Mouse (Mus musculus) stomach, embryonic 15.5 days (tissue): ENCODE data around the gene Poldip3. TPM values are rescaled to one million over a fixed set of nuclear protein-coding genes. Genes with fewer than 3 reads are reported as not detected.

ENCODE experiments used
- ATAC-seq: fragments of 200-750 bp; cut with Nextera tagmentation; 2 replicates; pipeline ENCODE4 v1.8.0; 2017; ENCODE audit warnings: low read depth, moderate number of reproducible peaks, moderate TSS enrichment; ENCODE audit not compliant: insufficient read depth, low FRiP score
- H3K27ac ChIP-seq: fragments of 300-500 bp; sonication (generic); 2 replicates; pipeline ENCODE4 v1.5.1; 2015; ENCODE audit warnings: mild to moderate bottlenecking, inconsistent platforms
- H3K27me3 ChIP-seq: fragments of 300-500 bp; sonication (generic); replicated peaks from 2 replicates; pipeline ENCODE4 v1.6.1; 2015; ENCODE audit warnings: inconsistent platforms
- H3K36me3 ChIP-seq: fragments of 300-500 bp; sonication (generic); 2 replicates; pipeline ENCODE4 v1.6.1; 2015; ENCODE audit warnings: inconsistent platforms
- H3K4me1 ChIP-seq: fragments of 300-500 bp; sonication (generic); 2 replicates; pipeline ENCODE4 v1.6.1; 2015; ENCODE audit warnings: inconsistent platforms
- H3K4me2 ChIP-seq: fragments of 300-500 bp; sonication (generic); 2 replicates; pipeline ENCODE4 v1.6.1; 2015; ENCODE audit warnings: mild to moderate bottlenecking, inconsistent platforms
- H3K4me3 ChIP-seq: fragments of 300-500 bp; sonication (generic); replicated peaks from 2 replicates; pipeline ENCODE4 v1.5.1; 2015; ENCODE audit warnings: inconsistent platforms
- H3K9ac ChIP-seq: fragments of 300-500 bp; sonication (generic); 2 replicates; pipeline ENCODE4 v1.6.1; 2015; ENCODE audit warnings: inconsistent platforms
- H3K9me3 ChIP-seq: fragments of 300-500 bp; sonication (generic); 2 replicates; pipeline ENCODE4 v1.6.1; 2016; ENCODE audit warnings: inconsistent platforms
- WGBS: fragments of 180-500 bp; shearing (Covaris S2); methylation state at CpG from one replicate; pipeline ENCODE4 v1.1.7; 2015; 5-methylcytosine and 5-hydroxymethylcytosine counted together
- polyA plus RNA-seq: library from polyadenylated mRNA; unstranded; fragments of >200 nt; fragmentation: Nextera tagmentation; extraction: Ambion mirVana; gene quantifications from 2 replicates; pipeline ENCODE4 v1.2.1, GENCODE M21; 2015

The Poldip3 gene
- polyA plus RNA-seq, 1 experiment from 2014 or later: 112 TPM

- peaks cover 7% of the 10 kb centered on the region; the same call in 1 of the 2 replicates for H3K4me1 ChIP-seq
- no peak overlapping the region for H3K4me2 ChIP-seq
- H3K36me3 ChIP-seq: peaks cover 39% of the 10 kb centered on the region
- H3K27ac ChIP-seq: no peak overlapping the region
- H3K9ac ChIP-seq: no peak overlapping the region
- H3K27me3 ChIP-seq: no peaks in the 10 kb centered on the region
- H3K4me3 ChIP-seq: no peak overlapping the region
- no peaks in the 10 kb centered on the region for H3K9me3 ChIP-seq
- WGBS: 63% methylated on average over 7 of the region's 7 CpGs
- no peak for ATAC-seq
Measured at GRCm38 (mm10) chr15:83118360-83118759, 30.8 kb downstream of the Poldip3 start.

- Histone ChIP-seq H3K36me3 (peaks cover 38% of the 10 kb centered on the region), H3K4me2 (no peak overlapping the region), H3K9me3 (no peaks in the 10 kb centered on the region), H3K4me1 (peaks cover 5% of the 10 kb centered on the region), H3K4me3 (no peak overlapping the region), H3K9ac (no peak overlapping the region), H3K27ac (no peak overlapping the region), H3K27me3 (no peaks in the 10 kb centered on the region)
- no peak; the same call in 1 of the 2 replicates for ATAC-seq
- WGBS: 78% methylated on average over 6 of the region's 6 CpGs
Measured at GRCm38 (mm10) chr15:83115071-83115470, 34.1 kb downstream of the Poldip3 start.

- 72% methylated on average over 9 of the region's 9 CpGs for WGBS
- no peak overlapping the region for H3K4me3 ChIP-seq
- peaks cover 37% of the 10 kb centered on the region for H3K36me3 ChIP-seq
- no peak overlapping the region for H3K4me2 ChIP-seq
- ATAC-seq: no peak
- no peaks in the 10 kb centered on the region for H3K27me3 ChIP-seq
- no peak overlapping the region for H3K27ac ChIP-seq
- H3K9ac ChIP-seq: no peak overlapping the region
- no peaks in the 10 kb centered on the region for H3K9me3 ChIP-seq
- H3K4me1 ChIP-seq: peaks cover 5% of the 10 kb centered on the region
Measured at GRCm38 (mm10) chr15:83114106-83114505, 35.1 kb downstream of the Poldip3 start.

- peak; percentile 19; the same call in 1 of the 2 replicates for ATAC-seq
- H3K27ac ChIP-seq: no peak overlapping the region
- WGBS: 9% methylated on average over 11 of the region's 11 CpGs
- peaks cover 26% of the 10 kb centered on the region for H3K36me3 ChIP-seq
- no peak overlapping the region for H3K4me2 ChIP-seq
- no peaks in the 10 kb centered on the region for H3K27me3 ChIP-seq
- no peaks in the 10 kb centered on the region for H3K9me3 ChIP-seq
- H3K4me3 ChIP-seq: no peak overlapping the region
- H3K4me1 ChIP-seq: peaks cover 5% of the 10 kb centered on the region
- no peak overlapping the region for H3K9ac ChIP-seq
Measured at GRCm38 (mm10) chr15:83112898-83113297, 36.3 kb downstream of the Poldip3 start.

- Histone ChIP-seq H3K4me2 (no peak overlapping the region), H3K27ac (no peak overlapping the region), H3K9ac (no peak overlapping the region), H3K27me3 (no peaks in the 10 kb centered on the region), H3K4me1 (peaks cover 5% of the 10 kb centered on the region), H3K9me3 (no peaks in the 10 kb centered on the region), H3K36me3 (peaks cover 16% of the 10 kb centered on the region; the same call in 1 of the 2 replicates), H3K4me3 (no peak overlapping the region)
- WGBS: 78% methylated on average over 7 of the region's 7 CpGs
- no peak for ATAC-seq
Measured at GRCm38 (mm10) chr15:83111874-83112273, 37.3 kb downstream of the Poldip3 start.

GRCm38 (mm10) chr15:83111290-83111689, 37.9 kb downstream of the Poldip3 start:
- Histone ChIP-seq H3K4me1 (peaks cover 5% of the 10 kb centered on the region), H3K9ac (no peak overlapping the region), H3K4me3 (no peak overlapping the region), H3K9me3 (no peaks in the 10 kb centered on the region), H3K36me3 (peaks cover 10% of the 10 kb centered on the region; the same call in 1 of the 2 replicates), H3K27me3 (no peaks in the 10 kb centered on the region), H3K4me2 (no peak overlapping the region), H3K27ac (no peak overlapping the region)
- WGBS: 54% methylated on average over 6 of the region's 6 CpGs
- no peak for ATAC-seq

GRCm38 (mm10) chr15:83107814-83108213, 41.4 kb downstream of the Poldip3 start:
- 0 out of 2 replicates have a peak, but pooled peaks cover 4% of the 10 kb centered on the region for H3K36me3 ChIP-seq
- peaks cover 2% of the 10 kb centered on the region for H3K4me1 ChIP-seq
- WGBS: 78% methylated on average over 6 of the region's 6 CpGs
- no peaks in the 10 kb centered on the region for H3K9me3 ChIP-seq
- ATAC-seq: no peak
- H3K4me2 ChIP-seq: no peak overlapping the region
- H3K27ac ChIP-seq: no peak overlapping the region
- no peaks in the 10 kb centered on the region for H3K27me3 ChIP-seq
- H3K9ac ChIP-seq: no peak overlapping the region
- H3K4me3 ChIP-seq: no peak overlapping the region

GRCm38 (mm10) chr15:83106426-83106825, 42.8 kb downstream of the Poldip3 start:
- Histone ChIP-seq H3K4me3 (no peak overlapping the region), H3K27ac (no peak overlapping the region), H3K27me3 (no peaks in the 10 kb centered on the region), H3K9me3 (no peaks in the 10 kb centered on the region), H3K4me1 (no peaks in the 10 kb centered on the region), H3K4me2 (no peak overlapping the region), H3K9ac (no peak overlapping the region), H3K36me3 (0 out of 2 replicates have a peak, but pooled peaks cover 4% of the 10 kb centered on the region)
- ATAC-seq: no peak
- WGBS: 70% methylated on average over 6 of the region's 6 CpGs

GRCm38 (mm10) chr15:83103111-83103510, 46.1 kb downstream of the Poldip3 start:
- H3K4me1 ChIP-seq: peaks cover 6% of the 10 kb centered on the region; the same call in 1 of the 2 replicates
- ATAC-seq: no peak
- 56% methylated on average over 1 of the region's 1 CpGs for WGBS

GRCm38 (mm10) chr15:83100332-83100662, 48.9 kb downstream of the Poldip3 start:
- ATAC-seq: peak; percentile 16; the same call in 1 of the 2 replicates
- WGBS: 2% methylated on average over 8 of the region's 8 CpGs

More at GRCm38 (mm10) chr15:83103111-83103510, 46.1 kb downstream of the Poldip3 start:
- Histone ChIP-seq H3K36me3 (no peaks in the 10 kb centered on the region), H3K4me3 (no peak overlapping the region), H3K27me3 (no peaks in the 10 kb centered on the region), H3K9me3 (no peaks in the 10 kb centered on the region), H3K27ac (no peak overlapping the region), H3K9ac (no peak overlapping the region), H3K4me2 (no peak overlapping the region)

GRCm38 (mm10) chr15:83099533-83100331, 49.5 kb downstream of the Poldip3 start:
- no peaks in the 10 kb centered on the region for H3K27me3 ChIP-seq
- no peaks in the 10 kb centered on the region for H3K36me3 ChIP-seq
- peaks cover 6% of the 10 kb centered on the region; the same call in 1 of the 2 replicates for H3K4me1 ChIP-seq
- ATAC-seq: peak; percentile 92
- H3K27ac ChIP-seq: peak overlapping the region; percentile 60; the same call in 1 of the 2 replicates
- peak overlapping the region; percentile 75 for H3K9ac ChIP-seq
- 3% methylated on average over 31 of the region's 31 CpGs for WGBS
- H3K4me2 ChIP-seq: peak overlapping the region; percentile 91
- H3K9me3 ChIP-seq: no peaks in the 10 kb centered on the region
- H3K4me3 ChIP-seq: peak overlapping the region; percentile 66

More at GRCm38 (mm10) chr15:83100332-83100662, 48.9 kb downstream of the Poldip3 start:
- Histone ChIP-seq H3K36me3 (no peaks in the 10 kb centered on the region), H3K4me2 (peak overlapping the region; percentile 91), H3K27me3 (no peaks in the 10 kb centered on the region), H3K9me3 (no peaks in the 10 kb centered on the region), H3K27ac (peak overlapping the region; percentile 60; the same call in 1 of the 2 replicates), H3K4me1 (peaks cover 6% of the 10 kb centered on the region; the same call in 1 of the 2 replicates), H3K4me3 (peak overlapping the region; percentile 66), H3K9ac (peak overlapping the region; percentile 75)

- ATAC-seq: no peak
- no peaks in the 10 kb centered on the region for H3K36me3 ChIP-seq
- no peak overlapping the region for H3K9ac ChIP-seq
- no peak overlapping the region for H3K4me2 ChIP-seq
- H3K4me1 ChIP-seq: peaks cover 6% of the 10 kb centered on the region; the same call in 1 of the 2 replicates
- H3K27me3 ChIP-seq: no peaks in the 10 kb centered on the region
- H3K9me3 ChIP-seq: no peaks in the 10 kb centered on the region
- H3K27ac ChIP-seq: no peak overlapping the region
- no peak overlapping the region for H3K4me3 ChIP-seq
- 53% methylated on average over 2 of the region's 2 CpGs for WGBS
Measured at GRCm38 (mm10) chr15:83095950-83096349, 53.2 kb downstream of the Poldip3 start.
